Mouse (Mus musculus) intestine, embryonic 14.5 days (tissue): ENCODE data around the gene Pigw. TPM values are rescaled to one million over a fixed set of nuclear protein-coding genes. Genes with fewer than 3 reads are reported as not detected.
"Not testable (repeated sequence)": the region's sequence is repeated elsewhere in the genome, so short reads cannot be mapped to it uniquely, and the experiment has no call there.

Experiments
- ATAC-seq: fragments of 200-750 bp; cut with Nextera tagmentation; replicated peaks from 2 replicates; pipeline ENCODE4 v1.8.0; 2017; ENCODE audit warnings: low read depth, moderate number of reproducible peaks, moderate TSS enrichment, moderate library complexity; ENCODE audit not compliant: low FRiP score, low TSS enrichment
- DNase-seq: peaks from one replicate; pipeline ENCODE4 v3.0.0-alpha.2; 2018; ENCODE audit warnings: low spot score
- H3K27ac ChIP-seq: fragments of 300-500 bp; sonication (generic); 2 replicates; pipeline ENCODE4 v1.5.1; 2014; ENCODE audit warnings: low read depth, mild to moderate bottlenecking, control low read depth
- H3K27me3 ChIP-seq: fragments of 300-500 bp; sonication (generic); replicated peaks from 2 replicates; pipeline ENCODE4 v1.6.1; 2014; ENCODE audit warnings: low read length, control low read depth; ENCODE audit not compliant: control insufficient read depth, insufficient read depth
- H3K36me3 ChIP-seq: fragments of 300-500 bp; sonication (generic); 2 replicates; pipeline ENCODE4 v1.6.1; 2014; ENCODE audit warnings: low read length, control low read depth; ENCODE audit not compliant: control insufficient read depth, insufficient read depth
- H3K4me1 ChIP-seq: fragments of 300-500 bp; sonication (generic); replicated peaks from 2 replicates; pipeline ENCODE4 v1.6.1; 2014; ENCODE audit warnings: low read length, control low read depth, mixed read lengths; ENCODE audit not compliant: control insufficient read depth, insufficient read depth
- H3K4me2 ChIP-seq: fragments of 300-500 bp; sonication (generic); 2 replicates; pipeline ENCODE4 v1.6.1; 2014; ENCODE audit warnings: low read length
- H3K4me3 ChIP-seq: fragments of 300-500 bp; sonication (generic); 2 replicates; pipeline ENCODE4 v1.5.1; 2014; ENCODE audit warnings: low read depth, low read length, control low read depth, mixed read lengths
- H3K9ac ChIP-seq: fragments of 300-500 bp; sonication (generic); 2 replicates; pipeline ENCODE4 v1.6.1; 2014; ENCODE audit warnings: mild to moderate bottlenecking, low read length
- H3K9me3 ChIP-seq: fragments of 300-500 bp; sonication (generic); 2 replicates; pipeline ENCODE4 v1.6.1; 2016; ENCODE audit warnings: low read length, control low read depth; ENCODE audit not compliant: control insufficient read depth
- WGBS: fragments of 180-500 bp; shearing (Covaris S2); extraction: QIAGEN DNeasy Blood & Tissue Kit; methylation state at CpG from one replicate; pipeline ENCODE4 v1.1.7; 2014; 5-methylcytosine and 5-hydroxymethylcytosine counted together
- polyA plus RNA-seq: library from polyadenylated mRNA; unstranded; fragments of >200 nt; fragmentation: Nextera tagmentation; extraction: Ambion mirVana; gene quantifications from 2 replicates; pipeline ENCODE4 v1.2.1, GENCODE M21; 2014

Pigw gene
- polyA plus RNA-seq, 1 experiment from 2014 or later, result 4.0 TPM

DNA sequence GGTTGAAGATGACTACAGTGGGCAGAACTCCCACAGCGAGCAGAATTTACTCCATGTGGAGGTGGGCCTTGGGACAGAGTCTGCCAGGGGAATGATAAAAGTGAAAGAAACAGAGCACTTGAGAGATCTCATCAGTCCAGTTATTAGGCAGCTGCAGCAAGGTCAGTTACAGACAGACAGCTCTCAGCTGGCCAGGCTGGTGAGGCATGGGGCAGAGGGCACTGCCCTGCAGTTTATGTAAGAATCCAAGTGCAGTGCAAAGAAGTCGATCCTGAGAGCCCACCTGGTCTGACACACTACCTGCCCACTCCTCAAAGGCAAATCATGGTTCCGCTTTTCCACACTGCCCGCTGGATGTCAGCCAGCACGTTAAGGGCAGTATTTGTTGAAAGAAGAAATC lies 6.2 kb upstream of the Pigw start:
- H3K27ac ChIP-seq, result peak overlapping the region; percentile 43
- H3K9me3 ChIP-seq, result no peaks in the 10 kb centered on the region
- no peaks in the 10 kb centered on the region for H3K27me3 ChIP-seq
- no peak overlapping the region for H3K9ac ChIP-seq
- no peak overlapping the region for H3K4me2 ChIP-seq
- DNase-seq (no peak), ATAC-seq (no peak)
- H3K4me3 ChIP-seq, result no peak overlapping the region
- H3K36me3 ChIP-seq, result peaks cover 54% of the 10 kb centered on the region
- H3K4me1 ChIP-seq, result peaks cover 3% of the 10 kb centered on the region; the same call in 1 of the 2 replicates
- WGBS, result 89% methylated on average over 5 of the region's 5 CpGs

DNA sequence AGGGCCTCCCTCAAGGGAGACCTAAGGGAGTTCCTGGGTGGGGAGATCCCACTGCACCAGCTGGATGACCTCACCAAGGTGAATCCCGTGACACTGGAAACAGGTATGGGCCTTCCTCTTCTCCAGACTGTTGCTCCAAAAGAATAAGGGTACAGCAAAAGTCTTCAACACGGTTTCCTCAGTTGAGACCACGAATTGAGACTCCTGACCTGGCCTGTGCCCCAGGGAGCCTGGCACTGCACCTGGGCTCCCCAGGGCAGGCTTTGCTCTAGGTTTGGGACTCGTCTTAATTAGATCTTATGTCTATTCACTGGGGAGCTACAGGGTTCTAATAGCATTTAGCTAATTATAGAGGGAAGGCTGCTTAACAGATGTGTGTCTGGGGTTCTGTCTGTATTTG lies 5.2 kb upstream of the Pigw start:
- 79% methylated on average over 4 of the region's 4 CpGs for WGBS
- H3K27ac ChIP-seq, result no peak overlapping the region
- DNase-seq, result no peak
- H3K27me3 ChIP-seq, result no peaks in the 10 kb centered on the region
- peaks cover 7% of the 10 kb centered on the region; the same call in 1 of the 2 replicates for H3K4me1 ChIP-seq
- H3K4me2 ChIP-seq, result no peak overlapping the region
- no peak for ATAC-seq
- H3K9me3 ChIP-seq, result no peaks in the 10 kb centered on the region
- H3K9ac ChIP-seq, result no peak overlapping the region
- no peak overlapping the region for H3K4me3 ChIP-seq
- peaks cover 50% of the 10 kb centered on the region for H3K36me3 ChIP-seq

GRCm38 (mm10) chr11:84882346-84882745 lies 2.3 kb upstream of the Pigw start:
- WGBS, result 89% methylated on average over 7 of the region's 7 CpGs
- Histone ChIP-seq H3K27ac (no peak overlapping the region), H3K27me3 (no peaks in the 10 kb centered on the region), H3K4me2 (no peak overlapping the region), H3K9ac (no peak overlapping the region), H3K36me3 (peaks cover 31% of the 10 kb centered on the region), H3K9me3 (no peaks in the 10 kb centered on the region), H3K4me3 (no peak overlapping the region), H3K4me1 (peaks cover 7% of the 10 kb centered on the region; the same call in 1 of the 2 replicates)
- ATAC-seq (no peak), DNase-seq (no peak)

DNA sequence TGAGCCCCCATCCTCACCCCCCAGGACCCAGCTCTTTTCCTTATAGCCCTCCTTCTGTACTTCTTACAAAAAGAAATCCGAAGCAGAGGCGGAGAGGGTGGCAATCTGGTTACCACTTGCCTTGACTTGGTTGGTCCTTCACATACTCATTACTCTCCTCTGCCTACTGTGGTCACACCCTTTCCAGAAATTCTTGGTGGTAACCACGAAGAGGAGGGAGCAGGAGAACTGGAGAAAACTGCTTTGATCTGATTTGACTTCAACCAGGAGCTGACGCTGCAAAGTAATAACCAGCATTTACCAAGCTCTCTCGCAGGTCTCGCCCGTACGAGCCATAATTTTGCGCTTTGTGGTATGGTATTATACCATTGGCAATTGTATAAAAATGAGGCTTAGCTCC lies 886 bp upstream of the Pigw start:
- ATAC-seq, result no peak

GRCm38 (mm10) chr11:84880465-84880961 lies 428 bp upstream of the Pigw start:
- H3K4me3 ChIP-seq, result peak overlapping the region; percentile 63
- peaks cover 7% of the 10 kb centered on the region; the same call in 1 of the 2 replicates for H3K4me1 ChIP-seq
- DNase-seq (no peak), ATAC-seq (peak; percentile 64)
- peaks cover 20% of the 10 kb centered on the region for H3K36me3 ChIP-seq
- WGBS, result under 1% methylated on average over 24 of the region's 24 CpGs
- peak overlapping the region; percentile 91 for H3K27ac ChIP-seq
- H3K4me2 ChIP-seq, result peak overlapping the region; percentile 96
- H3K9me3 ChIP-seq, result no peaks in the 10 kb centered on the region
- H3K9ac ChIP-seq, result peak overlapping the region; percentile 86
- H3K27me3 ChIP-seq, result no peaks in the 10 kb centered on the region

More for the DNA sequence above, 886 bp upstream of the Pigw start:
- Histone ChIP-seq H3K4me3 (peak overlapping the region; percentile 63), H3K9me3 (no peaks in the 10 kb centered on the region), H3K27ac (peak overlapping the region; percentile 91), H3K4me1 (peaks cover 7% of the 10 kb centered on the region; the same call in 1 of the 2 replicates), H3K4me2 (peak overlapping the region; percentile 96), H3K36me3 (peaks cover 23% of the 10 kb centered on the region), H3K27me3 (no peaks in the 10 kb centered on the region), H3K9ac (peak overlapping the region; percentile 86)
- DNase-seq, result no peak
- WGBS, result 49% methylated on average over 9 of the region's 9 CpGs

DNA sequence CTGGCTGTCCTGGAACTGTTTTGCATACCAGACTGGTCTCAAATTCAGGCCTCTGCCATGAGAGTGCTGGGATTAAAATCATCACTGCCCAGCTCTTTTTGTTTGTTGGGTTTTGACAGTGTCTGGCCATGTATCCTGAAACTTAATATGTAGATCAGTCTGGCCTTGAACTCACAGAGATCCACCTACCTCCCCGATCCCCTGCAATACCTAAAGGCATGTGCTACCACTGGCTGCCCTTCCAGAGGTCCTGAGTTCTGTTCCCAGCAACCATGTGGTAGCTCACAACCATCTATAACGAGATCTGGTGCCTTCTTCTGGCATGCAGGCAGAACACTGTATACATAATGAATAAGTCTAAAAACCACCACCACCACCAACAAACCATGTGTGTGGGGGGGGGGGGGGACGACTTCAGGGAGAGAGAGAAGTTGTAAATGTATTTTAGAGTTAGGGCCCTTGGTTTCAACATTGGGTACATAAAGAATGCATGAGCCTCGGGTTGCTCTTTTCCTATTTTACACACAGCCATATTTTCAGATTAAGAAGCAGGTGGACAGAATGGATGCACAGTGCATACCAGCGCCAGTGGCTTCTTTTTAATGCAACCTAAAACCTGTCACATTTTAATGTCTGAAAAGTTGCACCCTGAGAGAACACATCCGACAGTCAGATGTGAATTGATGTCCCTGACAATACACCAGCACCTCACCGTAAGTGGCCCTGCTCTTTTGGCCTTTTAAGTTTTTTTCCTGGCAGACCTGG lies 896 bp downstream of the Pigw start:
- Histone ChIP-seq H3K9ac (peak overlapping the region; percentile 86), H3K4me3 (peak overlapping the region; percentile 63), H3K27ac (peak overlapping the region; percentile 91; the same call in 1 of the 2 replicates), H3K4me2 (peak overlapping the region; percentile 96), H3K4me1 (peaks cover 7% of the 10 kb centered on the region; the same call in 1 of the 2 replicates), H3K9me3 (no peaks in the 10 kb centered on the region), H3K36me3 (peaks cover 8% of the 10 kb centered on the region; the same call in 1 of the 2 replicates), H3K27me3 (no peaks in the 10 kb centered on the region)
- 21% methylated on average over 7 of the region's 7 CpGs for WGBS
- DNase-seq (no peak), ATAC-seq (no peak)

- no CpG with 5 or more reads among the region's 1 CpGs for WGBS
- DNase-seq, ATAC-seq: not testable (repeated sequence)
Observed at GRCm38 (mm10) chr11:84876020-84876419, 4.1 kb downstream of the Pigw start.

GRCm38 (mm10) chr11:84873042-84873833 lies 6.8 kb downstream of the Pigw start:
- Histone ChIP-seq H3K27me3 (no peaks in the 10 kb centered on the region), H3K4me2 (no peak overlapping the region), H3K9ac (no peak overlapping the region), H3K27ac (no peak overlapping the region), H3K4me3 (no peak overlapping the region), H3K36me3 (no peaks in the 10 kb centered on the region; the same call in 1 of the 2 replicates), H3K9me3 (no peaks in the 10 kb centered on the region), H3K4me1 (peaks cover 12% of the 10 kb centered on the region; the same call in 1 of the 2 replicates)
- ATAC-seq (no peak), DNase-seq (no peak)
- 73% methylated on average over 1 of the region's 1 CpGs for WGBS

More at GRCm38 (mm10) chr11:84876020-84876419, 4.1 kb downstream of the Pigw start:
- not testable (repeated sequence) for H3K27ac ChIP-seq, H3K27me3 ChIP-seq, H3K4me2 ChIP-seq, H3K4me1 ChIP-seq, H3K4me3 ChIP-seq, H3K36me3 ChIP-seq, H3K9ac ChIP-seq, H3K9me3 ChIP-seq
